Mouse (Mus musculus) CH12.LX (cell line): ENCODE results near the gene Tomm20. TPM values are rescaled to one million over a fixed set of nuclear protein-coding genes. Genes with fewer than 3 reads are reported as not detected.

Experiments
- DNase-seq: peaks from one replicate; pipeline ENCODE4 v3.0.0-alpha.2; 2013; ENCODE audit errors: extremely low read depth
- H3K27ac ChIP-seq: 2 replicates; pipeline ENCODE4 v1.5.1; 2012; ENCODE audit warnings: low read depth, mild to moderate bottlenecking, control low read depth, moderate library complexity; ENCODE audit not compliant: insufficient read depth
- H3K27me3 ChIP-seq: replicated peaks from 2 replicates; pipeline ENCODE3; 2012; ENCODE audit warnings: inconsistent platforms
- H3K36me3 ChIP-seq, 2 experiments: replicated peaks in 1 of 2; 2 replicates each; pipeline versions ENCODE3 to v1.6.1; 2012; ENCODE audit warnings: inconsistent platforms in 1 of 2, low read length in 1 of 2, mild to moderate bottlenecking in 1 of 2, mixed read lengths in 1 of 2, moderate library complexity in 1 of 2; ENCODE audit not compliant: control insufficient read depth in 1 of 2, insufficient read depth in 1 of 2
- H3K4me1 ChIP-seq, 2 experiments: 2 replicates each; pipeline ENCODE4 v1.6.1; 2012; ENCODE audit warnings: inconsistent platforms in 1 of 2, moderate library complexity in 1 of 2; ENCODE audit not compliant: insufficient read depth in 2 of 2, control insufficient read depth in 1 of 2
- H3K4me2 ChIP-seq: 2 replicates; pipeline ENCODE4 v1.6.1; 2012; ENCODE audit warnings: low read depth, mild to moderate bottlenecking, control low read depth; ENCODE audit not compliant: poor library complexity, insufficient read depth, severe bottlenecking
- H3K4me3 ChIP-seq, 3 experiments: fragments of 150-350 bp in 1 of 3; sonication (generic) in 1 of 3; replicated peaks in 1 of 3; 2 replicates each; pipeline versions ENCODE3 to v1.5.1; 2011 to 2012; ENCODE audit warnings: low read depth in 2 of 3, low read length in 2 of 3, mild to moderate bottlenecking in 2 of 3, moderate library complexity in 2 of 3, control low read depth in 1 of 3, improper control_type of control experiment in 1 of 3, inconsistent platforms in 1 of 3, mixed read lengths in 1 of 3; ENCODE audit not compliant: poor library complexity in 1 of 3
- H3K79me2 ChIP-seq: replicated peaks from 2 replicates; pipeline ENCODE4 v1.6.1; 2012; ENCODE audit warnings: mild to moderate bottlenecking, moderate library complexity; ENCODE audit not compliant: control insufficient read depth, poor library complexity, insufficient read depth, severe bottlenecking; ENCODE audit errors: extremely low read depth
- H3K9ac ChIP-seq: 2 replicates; pipeline ENCODE4 v1.6.1; 2012; ENCODE audit warnings: low read depth, mild to moderate bottlenecking, control low read depth, moderate library complexity; ENCODE audit not compliant: insufficient read depth
- H3K9me3 ChIP-seq: replicated peaks from 2 replicates; pipeline ENCODE3; 2012; ENCODE audit warnings: low read length, inconsistent platforms, mixed read lengths
- BHLHE40 ChIP-seq: IDR thresholded peaks from 2 replicates; pipeline ENCODE4 v1.6.1; 2011; ENCODE audit warnings: mild to moderate bottlenecking, low read depth, low read length, improper control_type of control experiment
- CHD1 ChIP-seq: IDR thresholded peaks from 2 replicates; pipeline ENCODE4 v1.6.1; 2012; ENCODE audit warnings: low read depth, low read length, improper control_type of control experiment, inconsistent platforms
- CHD2 ChIP-seq: IDR thresholded peaks from 2 replicates; pipeline ENCODE4 v1.6.1; 2011; ENCODE audit warnings: low read length, improper control_type of control experiment
- CTCF ChIP-seq, 2 experiments: IDR thresholded peaks in 1 of 2; conservative IDR thresholded peaks in 1 of 2; 2 replicates each; pipeline ENCODE4 v1.5.1; 2011 to 2012; ENCODE audit warnings: low read depth in 2 of 2, low read length in 2 of 2, improper control_type of control experiment in 1 of 2, inconsistent platforms in 1 of 2, mild to moderate bottlenecking in 1 of 2, moderate library complexity in 1 of 2
- E2F4 ChIP-seq: IDR thresholded peaks from 2 replicates; pipeline ENCODE4 v1.6.1; 2011; ENCODE audit warnings: low read depth, low read length, improper control_type of control experiment; ENCODE audit not compliant: insufficient replicate concordance
- ELF1 ChIP-seq: IDR thresholded peaks from 2 replicates; pipeline ENCODE4 v1.6.1; 2014; ENCODE audit warnings: low read depth, mild to moderate bottlenecking, inconsistent platforms, low read length, improper control_type of control experiment
- EP300 ChIP-seq: IDR thresholded peaks from 2 replicates; pipeline ENCODE4 v1.6.1; 2011; ENCODE audit warnings: low read length, improper control_type of control experiment
- IRF4 ChIP-seq: IDR thresholded peaks from 2 replicates; pipeline ENCODE4 v1.6.1; 2014; ENCODE audit warnings: low read depth, mild to moderate bottlenecking, inconsistent platforms, low read length, improper control_type of control experiment
- KAT2A ChIP-seq: IDR thresholded peaks from 2 replicates; pipeline ENCODE4 v1.6.1; 2012; ENCODE audit warnings: low read length, improper control_type of control experiment, inconsistent platforms; ENCODE audit not compliant: insufficient replicate concordance
- MAZ ChIP-seq: IDR thresholded peaks from 2 replicates; pipeline ENCODE4 v1.6.1; 2012; ENCODE audit warnings: low read depth, mild to moderate bottlenecking, inconsistent platforms, low read length, improper control_type of control experiment, moderate library complexity
- MEF2A ChIP-seq: IDR thresholded peaks from 2 replicates; pipeline ENCODE4 v1.6.1; 2014; ENCODE audit warnings: low read depth, mild to moderate bottlenecking, inconsistent platforms, low read length, improper control_type of control experiment, borderline replicate concordance
- MXI1 ChIP-seq: IDR thresholded peaks from 2 replicates; pipeline ENCODE4 v1.6.1; 2011; ENCODE audit warnings: mild to moderate bottlenecking, low read depth, low read length, improper control_type of control experiment
- NELFE ChIP-seq: IDR thresholded peaks from 2 replicates; pipeline ENCODE4 v1.6.1; 2011; ENCODE audit warnings: low read depth, low read length, improper control_type of control experiment
- NRF1 ChIP-seq: IDR thresholded peaks from 2 replicates; pipeline ENCODE4 v1.6.1; 2014; ENCODE audit warnings: low read depth, mild to moderate bottlenecking, inconsistent platforms, low read length, improper control_type of control experiment, moderate library complexity
- POLR2A ChIP-seq: IDR thresholded peaks from 2 replicates; pipeline ENCODE4 v1.6.1; 2011; ENCODE audit warnings: low read depth, mild to moderate bottlenecking, improper control_type of control experiment, low read length
- RAD21 ChIP-seq: IDR thresholded peaks from 2 replicates; pipeline ENCODE4 v1.6.1; 2011; ENCODE audit warnings: low read depth, mild to moderate bottlenecking, low read length, improper control_type of control experiment, moderate library complexity
- RCOR1 ChIP-seq: conservative IDR thresholded peaks from 2 replicates; pipeline ENCODE4 v1.6.1; 2012; ENCODE audit warnings: low read depth, mild to moderate bottlenecking, inconsistent platforms, low read length, improper control_type of control experiment
- SIN3A ChIP-seq: IDR thresholded peaks from 2 replicates; pipeline ENCODE4 v1.6.1; 2012; ENCODE audit warnings: low read length, improper control_type of control experiment, inconsistent platforms
- SMC3 ChIP-seq: IDR thresholded peaks from 2 replicates; pipeline ENCODE4 v1.6.1; 2011; ENCODE audit warnings: low read depth, low read length, improper control_type of control experiment
- TCF12 ChIP-seq: IDR thresholded peaks from 2 replicates; pipeline ENCODE4 v1.6.1; 2014; ENCODE audit warnings: low read depth, mild to moderate bottlenecking, inconsistent platforms, low read length, improper control_type of control experiment
- USF1 ChIP-seq: IDR thresholded peaks from 2 replicates; pipeline ENCODE4 v1.6.1; 2014; ENCODE audit warnings: low read depth, mild to moderate bottlenecking, inconsistent platforms, low read length, improper control_type of control experiment
- ZKSCAN1 ChIP-seq: IDR thresholded peaks from 2 replicates; pipeline ENCODE4 v1.6.1; 2012; ENCODE audit warnings: low read depth, inconsistent platforms, low read length, improper control_type of control experiment, borderline replicate concordance
- ZMIZ1 ChIP-seq: IDR thresholded peaks from 2 replicates; pipeline ENCODE4 v1.6.1; 2012; ENCODE audit warnings: low read depth, mild to moderate bottlenecking, inconsistent platforms, low read length, improper control_type of control experiment
- dilution Hi-C: fragments of 300-500 bp; cut with MboI; formaldehyde crosslinking; loops from 2 replicates; pipeline ENCODE4 v1.14.3; 2020; ENCODE audit warnings: low sequenced_read_pairs; ENCODE audit not compliant: extremely low pct_unique_long_range_greater_than_20kb, extremely low pct_ligation_motif_present
- in situ Hi-C: fragments of 300-500 bp; cut with MboI; formaldehyde crosslinking; loops from 3 replicates; pipeline ENCODE4 v1.14.3; 2019; ENCODE audit warnings: low sequenced_read_pairs, low pct_ligation_motif_present, low pct_unique_long_range_greater_than_20kb, mixed read lengths
- polyA plus RNA-seq: library from polyadenylated mRNA; unstranded; fragments of >175 nt; gene quantifications from 2 replicates; pipeline ENCODE4 v1.2.1, GENCODE M21; 2012; ENCODE audit warnings: low read depth; ENCODE audit not compliant: insufficient read length
- total RNA-seq, 2 experiments: library from RNA; depleted of rRNA; stranded (reverse); fragments of 300-350 nt in 1 of 2; fragments of >200 nt in 1 of 2; gene quantifications; 2 replicates each; pipeline ENCODE4 v1.2.3; 2012 to 2014

The Tomm20 gene
- total and polyA plus RNA-seq, 3 experiments: 130 to 513 (median 394) TPM

DNA sequence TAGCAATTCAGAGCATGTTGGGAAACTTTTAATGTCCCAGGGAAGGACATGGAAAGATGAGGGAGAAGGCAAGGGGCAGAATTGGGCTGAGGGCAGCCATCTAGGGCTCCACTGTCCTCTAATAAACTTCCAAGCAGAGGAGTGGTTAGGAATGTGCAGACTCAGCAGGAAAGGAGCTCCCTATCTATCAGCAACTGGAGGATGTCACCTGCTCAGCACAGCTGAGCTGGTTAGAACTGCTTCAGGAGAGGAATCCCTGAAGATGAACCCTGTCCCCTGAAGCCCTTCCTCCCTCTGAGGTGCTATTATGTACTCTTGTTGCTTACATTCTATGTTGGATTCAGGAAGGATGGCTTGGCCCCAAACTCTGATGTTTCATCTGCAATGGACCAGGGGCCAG is 17.6 kb downstream of the Tomm20 start:
- in situ Hi-C loops: loop anchor here (5.0 to 10.0 kb wide), 2 partner anchors 333 to 431 kb away; partner anchors contain the start of gene Irf2bp2
- H3K36me3 ChIP-seq: peaks cover 65 to 91% of the 10 kb centered on the region in 2 experiments

DNA sequence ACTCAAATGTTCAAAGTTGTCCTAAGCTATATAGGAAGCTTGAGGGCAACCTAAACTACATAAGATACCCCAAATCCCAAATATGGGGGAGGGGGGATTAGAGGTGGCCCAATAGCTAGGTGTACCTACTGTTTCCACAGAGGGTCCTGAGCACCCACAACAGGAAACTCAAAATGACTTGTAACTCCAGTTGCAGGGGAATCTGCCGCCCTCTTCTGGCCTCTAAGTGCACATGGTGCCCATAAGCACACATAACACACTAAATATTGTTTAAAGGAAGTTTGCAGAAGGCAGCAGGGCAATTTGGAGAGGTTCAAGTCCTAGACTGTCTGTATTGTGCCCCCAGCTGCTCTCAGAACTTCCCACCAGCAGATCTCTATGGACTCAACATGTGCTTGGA is 18.6 kb downstream of the Tomm20 start:
- no peaks in the 10 kb centered on the region for H3K27me3 ChIP-seq
- H3K4me1 ChIP-seq: peaks cover 0 to 12% of the 10 kb centered on the region in 2 experiments; a peak in 2 of 4 replicates
- H3K4me3 ChIP-seq: no peak overlapping the region
- no peaks in the 10 kb centered on the region for H3K79me2 ChIP-seq
- H3K4me2 ChIP-seq: no peak overlapping the region
- peaks cover 58 to 90% of the 10 kb centered on the region in 2 experiments for H3K36me3 ChIP-seq
- dilution Hi-C loops (no loop called here), in situ Hi-C loops (loop anchor here (5.0 to 10.0 kb wide), 2 partner anchors 332 to 430 kb away; partner anchors contain the start of gene Irf2bp2)
- DNase-seq: no peak
- no peaks in the 10 kb centered on the region for H3K9me3 ChIP-seq
- no peak overlapping the region for H3K9ac ChIP-seq
- H3K27ac ChIP-seq: no peak overlapping the region
- TF ChIP-seq ELF1 (no peak), SMC3 (peak; percentile 57), SIN3A (no peak), NELFE (no peak), CTCF (conservative IDR thresholded peaks at IDR 0.05 in 1 of 2, IDR thresholded peaks at IDR 0.05 in 1 of 2; ENCODE audit: low read depth in 2 of 2, low read length in 2 of 2) (peak; percentile 37 to 67; a peak in 3 of 4 replicates), IRF4 (no peak), RCOR1 (no peak), POLR2A (no peak), RAD21 (peak; percentile 59), USF1 (no peak)

More for the DNA sequence above, 17.6 kb downstream of the Tomm20 start:
- DNase-seq: no peak
- H3K9ac ChIP-seq: no peak overlapping the region
- H3K4me3 ChIP-seq: no peak overlapping the region
- dilution Hi-C loops: no loop called here
- no peak overlapping the region for H3K27ac ChIP-seq
- H3K4me2 ChIP-seq: no peak overlapping the region
- no peaks in the 10 kb centered on the region for H3K9me3 ChIP-seq
- H3K27me3 ChIP-seq: no peaks in the 10 kb centered on the region
- peaks cover 4 to 21% of the 10 kb centered on the region in 2 experiments; a peak in 3 of 4 replicates for H3K4me1 ChIP-seq
- no peaks in the 10 kb centered on the region for H3K79me2 ChIP-seq
- no peak for TF ChIP-seq CHD2
- TF ChIP-seq NRF1: no peak
- TF ChIP-seq POLR2A: no peak
- TF ChIP-seq ZMIZ1: no peak
- TF ChIP-seq KAT2A: no peak
- no peak for TF ChIP-seq EP300
- TF ChIP-seq TCF12: no peak
- TF ChIP-seq MEF2A: no peak
- TF ChIP-seq MAZ: no peak
- no peak for TF ChIP-seq ELF1
- no peak for TF ChIP-seq MXI1
- no peak for TF ChIP-seq BHLHE40
- no peak for TF ChIP-seq NELFE
- no peak for TF ChIP-seq CHD1
- no peak for TF ChIP-seq E2F4
- no peak for TF ChIP-seq ZKSCAN1
- no peak for TF ChIP-seq RAD21
